Mouse (Mus musculus): ENCODE measurements at regions not wholly inside any gene's neighbourhood (a gene's known extent, or its start where the extent isn't known, plus 50 kb on each side); places are given as distances from the start of the nearest gene placed in this dataset.

DNA sequence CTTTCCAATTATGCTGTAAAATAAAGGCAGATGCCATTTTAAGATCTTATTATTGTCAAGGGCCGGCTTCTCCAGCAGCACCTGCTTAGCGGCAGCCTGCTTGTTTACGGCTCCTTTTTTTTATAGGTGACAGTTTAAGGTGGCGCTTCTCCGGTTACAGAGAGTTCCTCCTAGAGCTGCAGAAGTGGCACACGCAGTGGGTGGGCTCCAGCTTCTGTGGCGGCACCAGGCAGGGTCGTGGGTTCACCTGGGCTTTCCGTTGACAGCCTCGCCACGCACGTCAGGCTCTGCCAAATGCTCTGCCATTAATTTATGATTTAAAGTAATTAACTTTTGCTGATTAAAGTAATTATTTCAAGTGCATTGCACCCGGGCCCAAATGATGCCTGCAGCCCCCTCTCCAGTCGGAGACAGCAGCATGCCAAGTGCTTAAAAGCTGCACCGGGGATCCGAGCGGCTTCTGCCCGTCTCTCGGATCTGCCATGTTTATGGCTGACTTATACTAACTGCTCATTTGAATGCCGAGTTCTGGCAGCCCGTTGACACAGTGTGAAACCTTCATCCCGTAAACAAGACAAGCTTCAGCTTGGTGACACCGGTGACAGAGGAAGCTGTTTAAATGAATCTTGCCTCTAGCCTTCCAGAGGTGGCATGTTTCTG, 291.8 kb upstream of the Mki67 start:
- Histone ChIP-seq H3K27me3 (peaks cover 24% of the 10 kb centered on the region), H3K27ac (no peak overlapping the region), H3K9me3 (replicated peaks) (no peaks in the 10 kb centered on the region), H3K4me2 (peak overlapping the region; percentile 55), H3K4me1 (peaks cover 22% of the 10 kb centered on the region), H3K4me3 (replicated peaks) (peak overlapping the region; percentile 24), H3K9ac (0 out of 2 replicates have a peak overlapping the region, but pooled peaks have one; percentile 34), H3K36me3 (no peaks in the 10 kb centered on the region)
- WGBS: 7% methylated on average over 23 of the region's 23 CpGs
- ATAC-seq (replicated peaks; ENCODE audit: low FRiP score): peak; percentile 58; the same call in 1 of the 2 replicates

DNA sequence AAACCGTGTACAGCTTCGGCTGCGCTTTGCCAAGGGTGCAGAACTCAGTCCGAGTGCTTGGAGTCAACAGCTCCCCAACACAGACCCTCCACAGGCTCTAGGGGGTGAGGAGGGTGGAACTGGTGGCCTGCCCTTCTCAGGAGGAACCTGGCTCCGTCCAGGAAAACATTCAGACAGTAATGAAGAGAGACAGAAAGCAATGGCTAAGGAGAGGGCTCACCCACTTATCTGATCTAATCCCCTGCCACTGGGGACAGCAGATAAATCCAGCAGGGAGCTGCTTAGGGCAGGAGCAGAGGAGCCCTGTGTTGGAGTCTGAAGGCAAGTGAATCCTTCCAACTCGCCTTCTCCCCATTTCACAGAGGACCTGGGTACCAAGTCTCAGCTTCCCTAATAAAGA, 292.3 kb upstream of the Mki67 start:
- H3K9ac ChIP-seq: 0 out of 2 replicates have a peak overlapping the region, but pooled peaks have one; percentile 34
- H3K27ac ChIP-seq: no peak overlapping the region
- H3K4me1 ChIP-seq: peaks cover 21% of the 10 kb centered on the region
- peaks cover 24% of the 10 kb centered on the region for H3K27me3 ChIP-seq
- no peak for ATAC-seq (replicated peaks; ENCODE audit: low FRiP score)
- no peaks in the 10 kb centered on the region for H3K9me3 ChIP-seq (replicated peaks)
- WGBS: 34% methylated on average over 6 of the region's 6 CpGs
- peak overlapping the region; percentile 55 for H3K4me2 ChIP-seq
- no peaks in the 10 kb centered on the region for H3K36me3 ChIP-seq
- H3K4me3 ChIP-seq (replicated peaks): peak overlapping the region; percentile 24

DNA sequence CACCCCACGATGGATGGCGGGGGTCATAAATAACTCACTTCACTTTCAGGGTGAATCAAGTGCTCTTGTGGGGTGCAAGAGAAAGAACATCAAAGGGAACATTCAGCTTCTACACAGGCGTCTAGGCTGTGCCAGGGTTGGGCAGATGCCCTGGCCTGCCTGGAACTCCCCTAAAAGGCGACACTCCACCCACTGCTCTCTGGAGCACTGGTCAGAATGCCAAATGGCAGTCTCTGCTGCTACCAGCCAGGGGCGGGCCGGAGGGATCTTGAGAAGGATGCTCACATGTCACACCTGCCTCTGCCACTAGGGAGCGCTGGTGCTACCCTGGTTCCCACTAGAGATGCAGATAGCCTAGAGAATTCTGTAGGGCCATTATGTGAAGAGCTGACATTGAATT, 293.9 kb upstream of the Mki67 start:
- no peak overlapping the region for H3K4me3 ChIP-seq (replicated peaks)
- H3K9ac ChIP-seq: no peak overlapping the region
- no peak overlapping the region for H3K4me2 ChIP-seq
- no peak overlapping the region for H3K27ac ChIP-seq
- WGBS: 53% methylated on average over 7 of the region's 7 CpGs
- no peaks in the 10 kb centered on the region for H3K36me3 ChIP-seq
- peaks cover 21% of the 10 kb centered on the region for H3K4me1 ChIP-seq
- no peak for ATAC-seq (replicated peaks; ENCODE audit: low FRiP score)
- peaks cover 24% of the 10 kb centered on the region for H3K27me3 ChIP-seq
- H3K9me3 ChIP-seq (replicated peaks): no peaks in the 10 kb centered on the region

DNA sequence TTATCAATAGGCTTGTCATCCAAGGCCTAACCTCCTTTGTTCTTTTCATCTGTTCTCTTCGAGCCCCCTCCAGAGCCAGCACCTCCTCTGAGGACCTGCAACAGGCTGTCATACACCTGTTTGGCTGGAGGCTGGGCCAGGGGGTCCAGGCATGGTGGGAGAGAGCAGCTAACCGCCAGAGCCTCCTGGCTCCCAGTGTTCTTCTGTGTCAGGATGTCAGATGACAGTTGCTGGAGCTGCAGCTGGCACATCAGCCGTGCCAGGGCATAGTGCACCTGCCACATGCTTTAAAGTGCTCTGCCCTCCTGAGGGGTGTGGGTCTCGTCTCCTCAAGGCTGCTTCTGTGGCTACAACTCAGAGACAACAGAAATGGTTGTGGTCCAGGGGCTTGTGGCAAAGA, 298.5 kb upstream of the Mki67 start:
- no peaks in the 10 kb centered on the region for H3K36me3 ChIP-seq
- H3K4me2 ChIP-seq: no peak overlapping the region
- no peaks in the 10 kb centered on the region for H3K9me3 ChIP-seq (replicated peaks)
- no peak for ATAC-seq (replicated peaks; ENCODE audit: low FRiP score)
- no peak overlapping the region for H3K27ac ChIP-seq
- H3K27me3 ChIP-seq: no peaks in the 10 kb centered on the region
- WGBS: 59% methylated on average over 4 of the region's 4 CpGs
- H3K4me1 ChIP-seq: no peaks in the 10 kb centered on the region
- H3K4me3 ChIP-seq (replicated peaks): no peak overlapping the region
- H3K9ac ChIP-seq: no peak overlapping the region

DNA sequence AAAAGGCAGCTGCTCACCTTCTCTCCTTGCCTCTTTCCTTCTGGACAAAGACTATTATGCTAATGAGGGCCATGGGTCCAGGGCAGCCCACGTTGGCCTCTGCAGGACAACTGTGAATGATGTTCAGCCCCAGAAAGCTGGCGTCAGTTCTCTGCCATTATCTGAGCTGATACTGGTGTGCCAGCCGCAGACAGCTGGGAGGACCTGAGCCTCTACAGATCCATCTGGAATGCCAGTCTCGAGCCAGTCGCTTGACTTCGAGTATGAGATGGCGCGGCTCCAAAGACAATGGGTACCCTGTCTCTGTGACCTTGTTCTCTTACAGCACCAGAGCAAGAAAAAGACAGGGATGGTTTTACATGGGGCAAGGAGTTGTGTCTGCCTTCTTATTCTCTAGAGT, 300.8 kb upstream of the Mki67 start:
- no peaks in the 10 kb centered on the region for H3K27me3 ChIP-seq
- no peak for ATAC-seq (replicated peaks; ENCODE audit: low FRiP score)
- no peaks in the 10 kb centered on the region for H3K9me3 ChIP-seq (replicated peaks)
- WGBS: 81% methylated on average over 8 of the region's 8 CpGs
- no peaks in the 10 kb centered on the region for H3K36me3 ChIP-seq
- H3K4me2 ChIP-seq: no peak overlapping the region
- H3K4me3 ChIP-seq (replicated peaks): no peak overlapping the region
- H3K4me1 ChIP-seq: no peaks in the 10 kb centered on the region
- H3K27ac ChIP-seq: no peak overlapping the region
- H3K9ac ChIP-seq: no peak overlapping the region

DNA sequence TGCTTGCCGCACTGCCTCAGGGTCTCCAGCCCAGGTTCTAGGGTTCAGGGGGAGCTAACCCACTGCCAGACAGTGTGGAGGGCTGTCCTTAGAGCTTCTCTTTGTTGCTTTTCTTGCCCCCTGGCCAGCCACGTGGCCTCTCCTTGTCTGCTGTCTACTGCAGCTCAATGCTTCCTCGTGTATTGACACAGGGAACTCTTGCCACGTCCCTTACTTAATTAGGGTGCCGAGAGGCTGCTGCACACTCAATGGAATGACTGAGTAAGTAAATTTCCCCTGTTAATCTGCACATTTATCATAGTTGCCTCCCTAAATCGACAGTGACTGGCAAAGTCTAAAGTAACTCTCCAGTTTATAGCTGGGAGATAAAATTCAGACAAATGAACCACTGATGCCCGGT, 304.4 kb upstream of the Mki67 start:
- ATAC-seq (replicated peaks; ENCODE audit: low FRiP score): no peak
- Histone ChIP-seq H3K4me3 (replicated peaks) (no peak overlapping the region), H3K9me3 (replicated peaks) (no peaks in the 10 kb centered on the region), H3K27me3 (no peaks in the 10 kb centered on the region), H3K4me2 (no peak overlapping the region), H3K27ac (no peak overlapping the region), H3K36me3 (no peaks in the 10 kb centered on the region), H3K4me1 (peaks cover 11% of the 10 kb centered on the region; the same call in 1 of the 2 replicates), H3K9ac (no peak overlapping the region)
- 48% methylated on average over 7 of the region's 7 CpGs for WGBS

DNA sequence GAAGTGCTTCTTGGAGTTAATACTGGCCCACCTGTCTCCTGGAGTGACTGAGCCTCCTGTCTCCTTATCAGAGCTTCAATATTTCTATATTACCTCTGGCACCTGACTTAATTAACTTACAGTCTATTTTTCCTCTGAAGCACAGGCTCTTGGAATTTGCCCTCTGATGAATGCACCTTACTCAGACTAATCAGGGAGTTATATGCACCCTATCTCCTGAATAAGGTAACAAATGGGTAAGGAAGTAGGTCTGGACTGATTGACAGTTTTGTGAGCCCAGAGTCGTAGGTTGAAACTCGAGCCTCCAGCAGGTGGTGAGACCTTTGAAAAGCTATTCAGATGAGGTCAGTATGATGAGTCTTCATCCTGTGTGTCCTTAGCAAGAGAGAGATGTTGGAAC, 304.9 kb upstream of the Mki67 start:
- WGBS: 30% methylated on average over 2 of the region's 2 CpGs
- H3K4me1 ChIP-seq: peaks cover 14% of the 10 kb centered on the region
- H3K9me3 ChIP-seq (replicated peaks): no peaks in the 10 kb centered on the region

DNA sequence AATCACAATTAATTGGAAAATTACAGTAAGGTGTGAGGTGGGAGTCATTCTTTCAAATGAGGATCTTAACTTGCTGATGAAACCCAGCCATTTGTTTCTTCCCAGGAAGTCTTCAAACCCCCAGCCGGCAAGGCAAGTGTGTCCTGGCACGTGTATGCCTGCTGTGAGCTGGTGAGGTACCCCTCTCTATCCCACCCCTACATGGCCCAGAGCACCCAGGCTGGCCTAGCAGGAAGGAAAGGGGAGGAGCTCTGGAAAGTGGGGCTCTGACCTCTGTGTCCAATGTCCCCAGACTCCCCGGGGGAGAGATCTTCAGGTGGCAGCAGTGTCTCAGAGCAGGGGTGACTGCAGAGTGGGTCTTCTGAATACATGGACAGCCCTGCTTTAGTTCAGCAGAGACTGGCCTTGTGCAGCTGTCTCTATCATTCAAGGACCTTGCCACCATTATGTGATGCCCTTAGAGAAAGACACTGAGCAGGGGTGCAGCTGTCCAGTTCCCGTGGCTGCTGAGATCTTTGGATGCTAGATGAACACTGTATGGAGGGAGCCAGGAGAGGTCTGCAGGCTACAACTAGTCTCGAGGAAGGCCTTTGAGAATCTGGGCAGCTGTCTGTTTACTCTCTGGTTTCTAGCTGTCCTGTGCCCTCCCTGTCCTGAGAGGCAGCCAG, 306.8 kb upstream of the Mki67 start:
- no peak overlapping the region for H3K27ac ChIP-seq
- no peak overlapping the region for H3K4me2 ChIP-seq
- ATAC-seq (replicated peaks; ENCODE audit: low FRiP score): no peak
- 62% methylated on average over 5 of the region's 5 CpGs for WGBS
- H3K4me1 ChIP-seq: peaks cover 28% of the 10 kb centered on the region
- H3K36me3 ChIP-seq: no peaks in the 10 kb centered on the region
- no peaks in the 10 kb centered on the region for H3K9me3 ChIP-seq (replicated peaks)
- H3K27me3 ChIP-seq: no peaks in the 10 kb centered on the region
- no peak overlapping the region for H3K9ac ChIP-seq
- no peak overlapping the region for H3K4me3 ChIP-seq (replicated peaks)

More for the DNA sequence above, 304.9 kb upstream of the Mki67 start:
- no peak overlapping the region for H3K4me2 ChIP-seq
- H3K36me3 ChIP-seq: no peaks in the 10 kb centered on the region
- H3K4me3 ChIP-seq (replicated peaks): no peak overlapping the region
- H3K27ac ChIP-seq: no peak overlapping the region
- H3K27me3 ChIP-seq: no peaks in the 10 kb centered on the region
- no peak overlapping the region for H3K9ac ChIP-seq
- no peak for ATAC-seq (replicated peaks; ENCODE audit: low FRiP score)

DNA sequence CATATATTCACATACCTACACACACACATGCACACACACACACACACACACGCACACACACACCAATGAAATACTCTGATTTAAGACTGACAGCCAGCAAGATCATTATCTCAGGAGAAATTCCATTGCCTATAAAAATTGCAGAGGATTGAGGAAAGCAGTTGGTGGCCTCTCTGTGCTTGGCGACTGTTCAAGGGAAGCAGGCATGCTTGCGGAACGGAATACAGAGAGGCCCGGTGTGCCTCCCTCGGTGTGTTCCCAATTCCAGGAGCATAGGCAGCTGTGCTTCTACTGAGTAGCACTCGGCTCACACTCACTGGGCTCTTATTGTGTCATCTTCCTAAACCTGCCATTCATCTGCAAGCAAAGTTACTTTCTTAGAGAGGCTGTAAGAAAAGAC, 310.3 kb upstream of the Mki67 start:
- H3K4me2 ChIP-seq: no peak overlapping the region
- no peak overlapping the region for H3K4me3 ChIP-seq (replicated peaks)
- peaks cover 28% of the 10 kb centered on the region for H3K4me1 ChIP-seq
- H3K9ac ChIP-seq: no peak overlapping the region
- no peaks in the 10 kb centered on the region for H3K36me3 ChIP-seq
- H3K9me3 ChIP-seq (replicated peaks): no peaks in the 10 kb centered on the region
- H3K27me3 ChIP-seq: no peaks in the 10 kb centered on the region
- 41% methylated on average over 7 of the region's 7 CpGs for WGBS
- ATAC-seq (replicated peaks; ENCODE audit: low FRiP score): no peak
- no peak overlapping the region for H3K27ac ChIP-seq

DNA sequence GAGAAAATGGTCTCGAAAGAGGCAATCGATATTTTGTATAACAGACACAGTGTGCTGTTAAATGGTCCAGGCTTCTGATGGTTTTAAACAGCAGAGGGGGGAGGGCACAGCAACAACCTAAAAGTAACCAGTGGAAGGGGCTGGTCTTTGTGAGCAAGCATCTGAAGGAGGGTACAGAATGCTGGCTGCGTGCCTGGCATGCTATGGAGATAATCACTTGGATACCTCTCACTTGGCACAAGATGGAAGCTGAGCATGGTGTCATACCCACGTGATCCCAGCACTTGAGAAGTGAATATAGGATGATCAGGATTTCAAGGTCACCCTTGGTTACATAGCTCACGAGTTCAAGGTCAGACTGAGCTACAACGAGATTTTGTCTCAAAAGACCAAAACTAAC, 315.9 kb upstream of the Mki67 start:
- Histone ChIP-seq H3K9ac (no peak overlapping the region), H3K36me3 (no peaks in the 10 kb centered on the region), H3K27me3 (no peaks in the 10 kb centered on the region), H3K4me1 (peaks cover 6% of the 10 kb centered on the region; the same call in 1 of the 2 replicates), H3K27ac (no peak overlapping the region), H3K4me3 (replicated peaks) (no peak overlapping the region), H3K4me2 (no peak overlapping the region), H3K9me3 (replicated peaks) (no peaks in the 10 kb centered on the region)
- no peak for ATAC-seq (replicated peaks; ENCODE audit: low FRiP score)
- WGBS: 87% methylated on average over 6 of the region's 6 CpGs

DNA sequence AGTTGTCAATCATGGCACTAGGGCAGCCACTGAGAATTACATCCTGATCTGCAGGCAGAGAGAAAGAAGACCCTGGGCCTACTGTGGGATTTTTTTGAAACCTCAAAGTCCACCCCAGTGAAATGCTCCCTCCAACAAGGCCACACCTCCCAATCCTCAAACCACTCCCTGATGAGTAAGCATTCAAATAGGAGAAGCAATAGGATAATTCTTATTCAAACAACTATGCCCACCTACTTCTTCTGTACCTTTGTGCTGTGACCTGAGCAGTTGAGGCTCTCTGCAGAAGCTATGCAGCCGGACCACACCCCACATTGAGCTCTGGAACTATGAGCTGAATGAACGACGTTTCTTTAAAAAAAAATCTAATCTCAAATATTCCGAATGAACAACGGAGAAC, 317.4 kb upstream of the Mki67 start:
- H3K27ac ChIP-seq: no peak overlapping the region
- no peak overlapping the region for H3K9ac ChIP-seq
- ATAC-seq (replicated peaks; ENCODE audit: low FRiP score): no peak
- no peaks in the 10 kb centered on the region for H3K4me1 ChIP-seq
- H3K9me3 ChIP-seq (replicated peaks): no peaks in the 10 kb centered on the region
- no peaks in the 10 kb centered on the region for H3K36me3 ChIP-seq
- H3K27me3 ChIP-seq: no peaks in the 10 kb centered on the region
- H3K4me3 ChIP-seq (replicated peaks): no peak overlapping the region
- WGBS: 90% methylated on average over 5 of the region's 5 CpGs
- H3K4me2 ChIP-seq: no peak overlapping the region

DNA sequence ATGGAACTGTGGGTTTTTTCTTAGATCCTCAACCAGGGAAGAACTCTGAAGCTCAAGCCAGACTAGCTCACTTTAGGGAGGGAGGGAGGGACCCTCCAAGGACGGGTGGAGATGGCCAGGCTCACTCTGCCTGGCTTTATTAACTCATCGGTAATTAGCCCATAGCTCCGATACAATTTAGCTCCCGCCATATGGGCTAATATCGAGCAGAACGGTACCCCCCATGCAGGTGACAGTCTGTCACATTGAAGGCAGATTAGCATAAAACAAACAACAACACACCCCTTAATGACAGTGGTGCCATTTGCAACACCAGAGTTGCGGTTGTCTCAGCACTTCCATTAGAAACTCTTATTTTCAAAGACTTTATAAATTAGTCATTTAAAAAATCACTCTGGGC, 319.6 kb upstream of the Mki67 start:
- ATAC-seq (replicated peaks; ENCODE audit: low FRiP score): no peak
- 67% methylated on average over 7 of the region's 7 CpGs for WGBS
- no peak overlapping the region for H3K4me2 ChIP-seq
- H3K9me3 ChIP-seq (replicated peaks): no peaks in the 10 kb centered on the region
- no peaks in the 10 kb centered on the region for H3K4me1 ChIP-seq
- 0 out of 2 replicates have a peak, but pooled peaks cover 2% of the 10 kb centered on the region for H3K27me3 ChIP-seq
- no peak overlapping the region for H3K9ac ChIP-seq
- H3K4me3 ChIP-seq (replicated peaks): no peak overlapping the region
- H3K27ac ChIP-seq: no peak overlapping the region
- no peaks in the 10 kb centered on the region for H3K36me3 ChIP-seq
